Mouse (Mus musculus): ENCODE results near the gene Rgp1. TPM values are rescaled to one million over a fixed set of nuclear protein-coding genes. Genes with fewer than 3 reads are reported as not detected.
A peak's percentile ranks its signal among the peaks of the same experiment; 100 is the strongest.

Gene Rgp1
- total and polyA plus RNA-seq, 3 experiments = 17.1 to 47.6 TPM; not detected in 1

DNA sequence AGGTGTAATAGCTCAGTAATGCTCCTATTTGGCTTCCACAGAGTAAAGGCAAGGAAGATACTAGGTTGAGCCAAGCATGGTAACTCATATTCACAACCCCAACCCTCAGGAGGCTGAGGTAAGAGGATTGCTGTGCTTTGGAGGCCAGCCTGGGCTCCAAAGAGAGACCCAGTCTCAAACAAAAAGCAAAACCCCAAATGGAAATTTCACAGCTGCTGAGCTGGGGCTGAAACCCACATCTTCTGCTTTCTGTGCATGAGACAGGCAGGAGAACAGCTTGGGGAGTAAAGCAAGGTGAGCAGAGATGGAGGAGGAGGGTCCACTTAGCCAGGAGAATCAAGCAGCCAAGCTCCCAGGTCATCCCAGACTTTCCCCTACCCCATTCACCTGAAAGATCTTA lies 24.6 kb upstream of the Rgp1 start:
- no peak for DNase-seq (ENCODE audit: low read depth, low spot score)
- H3K27ac ChIP-seq (ENCODE audit: control insufficient read depth, low read depth, low read length) = no peak overlapping the region
- no peaks in the 10 kb centered on the region for H3K27me3 ChIP-seq (ENCODE audit: control insufficient read depth in 1 of 2, insufficient read depth in 2 of 2, low read length in 2 of 2)
- peaks cover 21% of the 10 kb centered on the region for H3K79me2 ChIP-seq (ENCODE audit: control insufficient read depth, insufficient read depth, low read length, poor library complexity)
- TF ChIP-seq GATA1 (IDR thresholded peaks at IDR 0.05; ENCODE audit: low read depth, low read length) (no peak), RCOR1 (IDR thresholded peaks at IDR 0.05; ENCODE audit: low read depth, low read length) (no peak), CHD1 (IDR thresholded peaks at IDR 0.05; ENCODE audit: low read depth, low read length) (no peak)
- H3K36me3 ChIP-seq (ENCODE audit: control insufficient read depth in 1 of 2, insufficient read depth in 2 of 2, low read length in 2 of 2) = peaks cover 23 to 36% of the 10 kb centered on the region in 2 experiments
- H3K9ac ChIP-seq (ENCODE audit: control insufficient read depth, low read depth, low read length, poor library complexity, severe bottlenecking) = no peak overlapping the region
- no peaks in the 10 kb centered on the region for H3K9me3 ChIP-seq (replicated peaks; ENCODE audit: insufficient read depth, low read length)
- no peak overlapping the region for H3K4me3 ChIP-seq (ENCODE audit: control insufficient read depth in 1 of 2, insufficient read depth in 1 of 2, low read depth in 2 of 2, low read length in 2 of 2)
- H3K4me1 ChIP-seq (ENCODE audit: control insufficient read depth in 1 of 2, insufficient read depth in 2 of 2, low read length in 2 of 2) = peaks cover 10 to 25% of the 10 kb centered on the region in 2 experiments

DNA sequence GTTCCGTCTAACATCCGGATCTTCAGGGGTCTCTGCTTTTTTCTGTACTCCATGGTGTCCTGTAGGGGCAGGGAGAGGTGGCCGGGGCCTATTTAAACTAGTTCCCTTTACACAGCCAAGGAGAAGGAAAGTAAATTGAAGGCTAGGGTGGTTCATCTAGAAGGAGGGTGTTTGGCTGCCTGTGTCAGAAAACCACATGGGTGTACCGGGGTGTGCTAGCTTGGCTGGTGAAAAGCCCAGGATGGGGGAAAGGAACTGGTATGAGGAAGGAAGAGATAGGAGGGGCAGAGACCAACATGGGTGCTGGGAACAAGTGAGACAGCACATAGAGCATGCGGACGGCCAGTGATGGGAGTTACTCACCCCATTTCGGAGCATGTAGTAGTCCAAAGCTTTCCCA lies 22.6 kb upstream of the Rgp1 start:
- no peaks in the 10 kb centered on the region for H3K9me3 ChIP-seq (replicated peaks; ENCODE audit: insufficient read depth, low read length)
- no peak for TF ChIP-seq HCFC1 (IDR thresholded peaks at IDR 0.05; ENCODE audit: low read depth, low read length)
- TF ChIP-seq ETS1 (IDR thresholded peaks at IDR 0.05; ENCODE audit: low read depth, low read length) = no peak
- no peak for TF ChIP-seq TAL1 (IDR thresholded peaks at IDR 0.05; ENCODE audit: low read length)
- no peak for TF ChIP-seq ZNF384 (IDR thresholded peaks at IDR 0.05; ENCODE audit: low read depth, low read length)
- TF ChIP-seq CTCF (IDR thresholded peaks at IDR 0.05 in 2 of 3, conservative IDR thresholded peaks at IDR 0.05 in 1 of 3; ENCODE audit: control insufficient read depth in 1 of 3, insufficient read depth in 1 of 3, low read depth in 2 of 3, low read length in 3 of 3, poor library complexity in 1 of 3, severe bottlenecking in 1 of 3) = no peak
- TF ChIP-seq E2F4 (IDR thresholded peaks at IDR 0.05; ENCODE audit: borderline replicate concordance, low read depth, low read length) = no peak
- 0 out of 2 replicates have a peak, but pooled peaks have one; percentile 34 for TF ChIP-seq MXI1 (IDR thresholded peaks at IDR 0.05; ENCODE audit: low read depth, low read length)
- no peaks in the 10 kb centered on the region for H3K27me3 ChIP-seq (ENCODE audit: control insufficient read depth in 1 of 2, insufficient read depth in 2 of 2, low read length in 2 of 2)
- H3K27ac ChIP-seq (ENCODE audit: control insufficient read depth, low read depth, low read length) = peak overlapping the region; percentile 29; the same call in 1 of the 2 replicates
- H3K79me2 ChIP-seq (ENCODE audit: control insufficient read depth, insufficient read depth, low read length, poor library complexity) = peaks cover 40% of the 10 kb centered on the region
- peaks cover 18 to 39% of the 10 kb centered on the region in 2 experiments for H3K4me1 ChIP-seq (ENCODE audit: control insufficient read depth in 1 of 2, insufficient read depth in 2 of 2, low read length in 2 of 2)
- no peak overlapping the region for H3K9ac ChIP-seq (ENCODE audit: control insufficient read depth, low read depth, low read length, poor library complexity, severe bottlenecking)
- peak; percentile 43 for DNase-seq (ENCODE audit: low read depth, low spot score)
- peaks cover 30 to 32% of the 10 kb centered on the region in 2 experiments for H3K36me3 ChIP-seq (ENCODE audit: control insufficient read depth in 1 of 2, insufficient read depth in 2 of 2, low read length in 2 of 2)
- no peak overlapping the region for H3K4me3 ChIP-seq (ENCODE audit: control insufficient read depth in 1 of 2, insufficient read depth in 1 of 2, low read depth in 2 of 2, low read length in 2 of 2)

DNA sequence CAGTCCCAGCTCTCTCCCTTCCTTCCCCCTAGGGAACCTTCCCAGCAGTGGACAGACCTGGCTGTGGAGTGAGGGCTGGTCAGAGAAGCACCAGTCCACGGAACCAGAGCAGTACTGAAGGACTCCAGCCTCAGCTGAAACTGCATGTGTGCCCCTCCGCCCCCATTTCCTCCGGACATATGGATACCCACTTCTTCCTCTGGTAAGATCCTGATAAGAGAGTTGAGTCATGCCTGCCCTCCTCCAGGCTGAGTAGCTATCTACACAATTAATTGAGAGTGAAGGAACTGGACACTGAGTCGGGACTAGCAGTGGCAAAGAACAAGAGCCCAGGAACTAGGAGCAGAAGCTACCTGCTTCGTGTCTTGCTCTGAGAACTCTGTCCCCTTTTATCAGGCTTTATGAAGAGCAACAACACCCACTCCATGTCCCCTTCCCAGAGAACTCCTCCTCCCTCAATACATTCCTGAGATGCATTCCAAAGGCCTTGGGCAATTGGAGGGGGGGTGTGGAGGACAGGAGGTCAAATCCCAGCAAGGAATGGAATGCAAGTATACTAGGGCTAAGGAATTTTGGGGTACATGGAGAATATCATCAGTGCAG lies 20.4 kb upstream of the Rgp1 start:
- Histone ChIP-seq H3K36me3 (ENCODE audit: control insufficient read depth in 1 of 2, insufficient read depth in 2 of 2, low read length in 2 of 2) (peaks cover 18 to 32% of the 10 kb centered on the region in 2 experiments), H3K9me3 (replicated peaks; ENCODE audit: insufficient read depth, low read length) (no peaks in the 10 kb centered on the region), H3K27ac (ENCODE audit: control insufficient read depth, low read depth, low read length) (peak overlapping the region; percentile 92), H3K79me2 (ENCODE audit: control insufficient read depth, insufficient read depth, low read length, poor library complexity) (peaks cover 51% of the 10 kb centered on the region), H3K27me3 (ENCODE audit: control insufficient read depth in 1 of 2, insufficient read depth in 2 of 2, low read length in 2 of 2) (no peaks in the 10 kb centered on the region), H3K9ac (ENCODE audit: control insufficient read depth, low read depth, low read length, poor library complexity, severe bottlenecking) (peak overlapping the region; percentile 92), H3K4me1 (ENCODE audit: control insufficient read depth in 1 of 2, insufficient read depth in 2 of 2, low read length in 2 of 2) (peaks cover 18 to 40% of the 10 kb centered on the region in 2 experiments), H3K4me3 (ENCODE audit: control insufficient read depth in 1 of 2, insufficient read depth in 1 of 2, low read depth in 2 of 2, low read length in 2 of 2) (peak overlapping the region; percentile 33 to 81; a peak in 3 of 4 replicates)
- peak; percentile 67 for DNase-seq (ENCODE audit: low read depth, low spot score)
- peak; percentile 61 for TF ChIP-seq SIN3A (IDR thresholded peaks at IDR 0.05; ENCODE audit: low read length)
- TF ChIP-seq JUND (IDR thresholded peaks at IDR 0.05; ENCODE audit: low read depth, low read length) = peak; percentile 82; the same call in 1 of the 2 replicates
- TF ChIP-seq ELF1 (IDR thresholded peaks at IDR 0.05; ENCODE audit: low read depth, low read length) = no peak
- peak in 1 of 2 experiments; percentile 32; a peak in 1 of 4 replicates for TF ChIP-seq POLR2A (IDR thresholded peaks at IDR 0.05; ENCODE audit: control insufficient read depth in 1 of 2, insufficient read depth in 1 of 2, low read depth in 1 of 2, low read length in 2 of 2, poor library complexity in 1 of 2)
- no peak for TF ChIP-seq ZNF384 (IDR thresholded peaks at IDR 0.05; ENCODE audit: low read depth, low read length)
- peak; percentile 38; the same call in 1 of the 2 replicates for TF ChIP-seq MXI1 (IDR thresholded peaks at IDR 0.05; ENCODE audit: low read depth, low read length)
- peak; percentile 15; the same call in 1 of the 2 replicates for TF ChIP-seq NELFE (IDR thresholded peaks at IDR 0.05; ENCODE audit: low read depth, low read length)
- no peak for TF ChIP-seq MYB (IDR thresholded peaks at IDR 0.05; ENCODE audit: low read depth, low read length)
- TF ChIP-seq BHLHE40 (IDR thresholded peaks at IDR 0.05; ENCODE audit: borderline replicate concordance, low read depth, low read length) = peak; percentile 40; the same call in 1 of the 2 replicates
- TF ChIP-seq MEF2A (IDR thresholded peaks at IDR 0.05; ENCODE audit: extremely low read depth, insufficient replicate concordance, low read depth, low read length, poor library complexity, severe bottlenecking) = no peak
- TF ChIP-seq TCF12 (IDR thresholded peaks at IDR 0.05; ENCODE audit: low read depth, low read length) = no peak
- peak; percentile 69 for TF ChIP-seq MAZ (IDR thresholded peaks at IDR 0.05; ENCODE audit: low read depth, low read length)
- TF ChIP-seq MYC (IDR thresholded peaks at IDR 0.05; ENCODE audit: low read depth, low read length) = 0 out of 2 replicates have a peak, but pooled peaks have one; percentile 27
- peak; percentile 77 for TF ChIP-seq TAL1 (IDR thresholded peaks at IDR 0.05; ENCODE audit: low read length)
- TF ChIP-seq SMC3 (IDR thresholded peaks at IDR 0.05; ENCODE audit: low read depth, low read length) = peak; percentile 8; the same call in 1 of the 2 replicates
- 0 out of 2 replicates have a peak, but pooled peaks have one; percentile 39 for TF ChIP-seq MAX (IDR thresholded peaks at IDR 0.05; ENCODE audit: low read length)
- peak; percentile 51; the same call in 1 of the 2 replicates for TF ChIP-seq RCOR1 (IDR thresholded peaks at IDR 0.05; ENCODE audit: low read depth, low read length)
- peak; percentile 80 for TF ChIP-seq GATA1 (IDR thresholded peaks at IDR 0.05; ENCODE audit: low read depth, low read length)
- 0 out of 2 replicates have a peak, but pooled peaks have one; percentile 44 for TF ChIP-seq TBP (IDR thresholded peaks at IDR 0.05; ENCODE audit: low read depth, low read length)
- TF ChIP-seq ETS1 (IDR thresholded peaks at IDR 0.05; ENCODE audit: low read depth, low read length) = peak; percentile 89
